8 mouse cellular contexts compared by ENCODE assay signal in genomic region chr15:67898959-67899403, GRCm38 (mm10).
DNase-seq lines count a peak whose midpoint lies in the region; ATAC-seq lines count a peak whose summit lies in the region.

No protein-coding gene starts in this region.

- WGBS in kidney, embryonic 14.5 days = 74% methylated on average over 3 of the region's 3 CpGs
- 58% methylated on average over 3 of the region's 3 CpGs for WGBS in midbrain, embryonic 15.5 days

- H3K27me3 ChIP-seq in kidney, embryonic 14.5 days (ENCODE audit: control insufficient read depth, insufficient read depth, low read length) = no peaks in the 10 kb centered on the region
- H3K27me3 ChIP-seq in midbrain, embryonic 15.5 days (replicated peaks) = no peaks in the 10 kb centered on the region

- H3K9ac ChIP-seq in kidney, embryonic 14.5 days (ENCODE audit: low read depth, low read length) = no peak overlapping the region
- H3K9ac ChIP-seq in midbrain, embryonic 15.5 days = no peak overlapping the region

- H3K9me3 ChIP-seq in kidney, embryonic 14.5 days (ENCODE audit: control insufficient read depth, low read length) = no peaks in the 10 kb centered on the region
- H3K9me3 ChIP-seq in midbrain, embryonic 15.5 days = no peaks in the 10 kb centered on the region

- DNase-seq in kidney, adult 11 months = peak; percentile 78
- DNase-seq in adrenal gland, postnatal 36 days = peak; percentile 84 to 91
- peak; percentile 35 to 63 for DNase-seq in layer of hippocampus, postnatal 14 days (ENCODE audit: low spot score in 2 of 2)
- DNase-seq in thymus, postnatal 4 days = no peak

- H3K36me3 ChIP-seq in kidney, embryonic 14.5 days (ENCODE audit: control insufficient read depth, insufficient read depth, low read length) = no peaks in the 10 kb centered on the region
- H3K36me3 ChIP-seq in midbrain, embryonic 15.5 days (replicated peaks) = no peaks in the 10 kb centered on the region

- no peak overlapping the region for H3K27ac ChIP-seq in kidney, embryonic 14.5 days (ENCODE audit: low read depth, low read length)
- H3K27ac ChIP-seq in midbrain, embryonic 15.5 days = no peak overlapping the region

- H3K4me2 ChIP-seq in kidney, embryonic 14.5 days (replicated peaks; ENCODE audit: low read depth, low read length) = no peak overlapping the region
- H3K4me2 ChIP-seq in midbrain, embryonic 15.5 days = no peak overlapping the region

- no peak overlapping the region for H3K4me3 ChIP-seq in kidney, embryonic 14.5 days (ENCODE audit: low read length)
- no peak overlapping the region for H3K4me3 ChIP-seq in midbrain, embryonic 15.5 days

- no peak for ATAC-seq in kidney, embryonic 14.5 days (ENCODE audit: low FRiP score, low TSS enrichment)
- ATAC-seq in granulocyte monocyte progenitor cell, adult 5-6 weeks (replicated peaks; ENCODE audit: poor library complexity, severe bottlenecking) = peak; percentile 38
- peak; percentile 88 for ATAC-seq in midbrain, embryonic 15.5 days (replicated peaks)
- no peak for ATAC-seq in CD4-positive, CD25-positive, alpha-beta regulatory T cell, adult 4 months

- no peaks in the 10 kb centered on the region for H3K4me1 ChIP-seq in kidney, embryonic 14.5 days (ENCODE audit: control insufficient read depth, insufficient read depth, low read length)
- no peaks in the 10 kb centered on the region for H3K4me1 ChIP-seq in midbrain, embryonic 15.5 days

Comparison
In these comparisons a context has a peak if more than half of its experiments do, and no peak if none do; other contexts are left out.
1. ATAC-seq: peak in granulocyte monocyte progenitor cell, adult 5-6 weeks (single experiment) and midbrain, embryonic 15.5 days (single experiment); none in kidney, embryonic 14.5 days (single experiment) and CD4-positive, CD25-positive, alpha-beta regulatory T cell, adult 4 months (single experiment).